Mouse (Mus musculus) adrenal gland, postnatal 25 days (tissue): ENCODE results near the gene Muc1. TPM values are rescaled to one million over a fixed set of nuclear protein-coding genes. Genes with fewer than 3 reads are reported as not detected.

Experiments
- DNase-seq: peaks from one replicate; pipeline ENCODE4 v3.0.0; 2021; ENCODE audit warnings: mixed read lengths
- long read RNA-seq: library from polyadenylated mRNA; stranded (forward); transcript quantifications from one replicate; pipeline ENCODE4 v2.0.0, GENCODE M21; 2021
- total RNA-seq: library from RNA; stranded (reverse); gene quantifications from 2 replicates; pipeline ENCODE4 v1.2.3, GENCODE M21; 2021

Gene Muc1
- not detected in 2 replicates for total RNA-seq
- long read RNA-seq, result 0 reads

GRCm38 (mm10) chr3:89228836-89229235, at the start of gene Muc1:
Muc1 (plus strand) TSS chr3:89229057.
- no peak for DNase-seq

DNA sequence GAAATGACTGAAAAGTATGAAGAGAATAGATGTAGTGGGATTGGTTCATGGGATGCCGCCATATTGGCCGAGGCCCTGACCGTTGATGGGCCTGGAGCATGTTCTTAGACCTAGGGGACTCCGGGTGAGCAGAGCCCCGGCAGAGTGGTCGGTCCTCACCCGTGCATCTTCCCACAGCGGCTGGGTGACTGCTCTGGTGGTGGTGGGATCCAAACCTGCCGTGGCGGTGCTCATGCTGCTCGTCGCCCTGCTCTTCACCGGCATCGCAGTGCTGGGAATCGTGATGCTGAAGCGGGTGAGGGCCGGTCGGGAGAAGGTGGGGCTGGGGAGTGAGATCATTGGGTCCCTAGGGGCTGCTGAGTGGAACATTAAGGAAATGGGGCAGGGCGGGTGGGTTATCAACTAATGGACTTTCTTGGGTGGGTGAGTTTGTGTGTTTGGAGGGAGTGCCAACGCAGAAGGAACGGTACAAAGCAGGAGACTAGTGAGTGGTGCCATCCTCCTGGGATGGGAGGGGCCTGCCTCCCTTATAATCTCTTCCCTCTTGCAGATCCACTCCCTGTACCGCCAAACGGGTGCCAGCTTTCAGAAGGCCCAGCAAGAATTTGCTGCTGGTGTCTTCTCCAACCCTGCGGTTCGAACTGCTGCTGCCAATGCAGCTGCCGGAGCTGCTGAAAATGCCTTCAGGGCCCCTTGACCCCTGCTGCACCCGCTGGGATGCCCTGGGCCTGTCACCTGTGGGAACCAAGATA, 46.9 kb upstream of the Muc1 start:
- no peak for DNase-seq

- no peak for DNase-seq
These were observed 46.3 kb upstream of the Muc1 start for GRCm38 (mm10) chr3:89182531-89183057.

- DNase-seq, result peak; percentile 83
These were observed 45.5 kb upstream of the Muc1 start, which contains the start of gene Fam189b for GRCm38 (mm10) chr3:89183058-89183958. Fam189b (plus strand) TSS chr3:89183143.

DNA sequence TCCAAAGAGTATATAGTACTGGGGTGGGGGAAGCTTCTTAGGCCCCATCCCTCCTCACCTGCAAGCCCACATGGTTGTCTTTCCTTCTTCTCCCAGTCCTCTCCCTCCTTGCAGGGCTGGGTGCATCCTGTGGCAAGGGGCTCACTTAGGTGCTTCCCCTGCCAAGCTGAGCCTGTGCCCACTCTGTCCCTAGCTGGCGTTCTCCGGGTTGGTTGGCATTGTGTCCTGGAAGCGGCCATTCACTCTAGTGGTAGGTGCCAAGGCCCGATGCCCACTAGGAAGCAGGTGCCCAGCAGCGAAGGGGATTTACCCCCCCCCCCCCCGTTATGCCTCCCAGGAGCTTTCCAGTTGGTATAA, 44.9 kb upstream of the Muc1 start:
- no peak for DNase-seq

DNA sequence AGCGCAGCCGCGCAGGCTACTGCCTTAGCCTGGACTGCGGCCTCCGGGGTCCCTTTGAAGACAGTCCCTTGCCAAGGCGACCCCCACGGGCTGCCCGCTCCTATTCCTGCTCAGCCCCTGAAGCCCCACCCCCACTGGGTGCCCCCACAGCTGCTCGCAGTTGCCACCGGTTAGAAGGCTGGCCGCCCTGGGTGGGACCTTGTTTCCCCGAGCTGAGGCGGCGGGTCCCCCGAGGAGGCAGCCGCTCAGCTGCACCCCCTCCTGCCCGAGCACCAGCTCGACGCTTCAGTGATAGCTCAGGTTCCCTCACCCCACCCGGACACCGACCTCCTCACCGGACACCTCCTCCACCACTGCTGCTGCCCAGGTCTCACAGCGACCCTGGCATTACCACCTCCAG, 41.7 kb upstream of the Muc1 start:
- DNase-seq, result no peak

- DNase-seq, result no peak
These were observed 41.0 kb upstream of the Muc1 start for GRCm38 (mm10) chr3:89187690-89188477.

- DNase-seq, result no peak
These were observed 40.4 kb upstream of the Muc1 start for GRCm38 (mm10) chr3:89188478-89188875.

DNA sequence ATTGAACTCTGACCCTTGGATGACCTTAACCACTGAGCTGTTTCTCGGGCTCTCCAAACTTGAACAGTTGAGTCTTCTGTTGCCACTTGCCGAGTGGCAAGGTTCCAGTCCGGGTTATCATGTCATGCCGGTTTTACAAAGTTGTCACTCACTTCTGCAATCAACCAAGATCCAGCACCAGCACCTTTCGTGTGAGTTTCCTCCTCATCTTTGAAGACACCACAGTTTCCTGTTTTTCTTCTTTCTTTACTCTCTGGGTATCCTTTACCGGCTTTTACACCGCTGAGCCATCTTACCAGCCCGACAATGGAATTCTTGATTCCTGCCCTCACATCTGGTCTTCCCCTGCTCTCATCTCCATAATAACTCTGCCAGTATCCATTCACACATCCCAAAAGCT, 38.4 kb upstream of the Muc1 start:
- DNase-seq, result no peak

DNA sequence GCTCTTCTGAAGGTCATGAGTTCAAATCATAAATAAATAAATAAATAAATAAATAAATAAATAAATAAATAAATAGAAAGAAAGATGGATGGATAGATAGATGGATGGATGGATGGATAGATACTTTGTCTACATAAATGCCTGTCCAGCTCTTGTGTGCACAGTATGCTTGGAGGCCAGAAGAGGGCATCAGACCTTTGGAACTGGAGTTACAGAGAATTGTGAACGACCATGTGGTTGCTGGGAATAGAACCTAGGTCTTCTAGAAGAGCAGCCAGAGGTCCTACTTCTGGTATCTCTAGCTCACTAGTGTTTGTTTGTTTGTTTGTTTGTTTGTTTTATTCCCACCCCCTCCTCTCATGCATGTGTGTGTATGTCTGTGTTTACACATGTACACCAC, 35.5 kb upstream of the Muc1 start:
- no peak for DNase-seq

DNA sequence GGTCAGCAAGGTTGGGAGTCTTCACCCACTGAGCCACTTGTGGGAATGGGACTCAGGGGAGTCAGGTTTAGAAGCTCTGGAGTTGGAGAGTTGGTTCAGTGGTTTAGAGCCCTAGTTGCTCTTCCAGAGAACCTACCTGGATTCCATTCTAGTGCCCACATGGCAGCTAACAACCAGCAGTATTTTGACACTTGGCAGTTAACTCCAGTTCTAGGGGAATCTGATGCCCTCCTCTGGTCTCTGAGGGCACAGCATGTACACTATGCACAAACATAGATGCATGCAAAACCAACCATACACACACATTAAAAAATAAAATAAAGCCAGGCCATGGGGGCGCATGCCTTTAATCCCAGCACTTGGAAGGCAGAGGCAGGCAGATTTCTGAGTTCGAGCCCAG, 35.0 kb upstream of the Muc1 start:
- DNase-seq, result no peak

GRCm38 (mm10) chr3:89195979-89196877, 32.6 kb upstream of the Muc1 start:
- DNase-seq, result peak; percentile 91

DNA sequence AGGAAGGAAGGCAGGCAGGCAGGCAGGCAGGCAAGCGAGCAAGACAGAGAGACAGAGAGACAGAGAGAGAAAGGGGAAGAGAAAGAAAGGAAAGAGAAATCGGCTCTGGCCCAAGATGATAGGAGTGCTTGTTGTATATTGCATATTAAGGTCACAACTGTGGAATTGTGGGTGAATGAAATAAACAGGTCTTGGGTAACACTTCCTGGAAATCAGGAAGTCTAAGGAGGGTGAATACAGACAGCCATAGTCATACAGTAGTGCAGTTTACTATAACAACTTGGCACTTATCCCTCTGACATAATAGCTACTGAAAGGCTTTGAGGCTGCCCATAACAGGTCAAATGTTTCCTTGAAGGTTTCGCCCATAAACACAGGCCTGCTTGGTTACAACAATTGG, 29.0 kb upstream of the Muc1 start:
- no peak for DNase-seq

DNA sequence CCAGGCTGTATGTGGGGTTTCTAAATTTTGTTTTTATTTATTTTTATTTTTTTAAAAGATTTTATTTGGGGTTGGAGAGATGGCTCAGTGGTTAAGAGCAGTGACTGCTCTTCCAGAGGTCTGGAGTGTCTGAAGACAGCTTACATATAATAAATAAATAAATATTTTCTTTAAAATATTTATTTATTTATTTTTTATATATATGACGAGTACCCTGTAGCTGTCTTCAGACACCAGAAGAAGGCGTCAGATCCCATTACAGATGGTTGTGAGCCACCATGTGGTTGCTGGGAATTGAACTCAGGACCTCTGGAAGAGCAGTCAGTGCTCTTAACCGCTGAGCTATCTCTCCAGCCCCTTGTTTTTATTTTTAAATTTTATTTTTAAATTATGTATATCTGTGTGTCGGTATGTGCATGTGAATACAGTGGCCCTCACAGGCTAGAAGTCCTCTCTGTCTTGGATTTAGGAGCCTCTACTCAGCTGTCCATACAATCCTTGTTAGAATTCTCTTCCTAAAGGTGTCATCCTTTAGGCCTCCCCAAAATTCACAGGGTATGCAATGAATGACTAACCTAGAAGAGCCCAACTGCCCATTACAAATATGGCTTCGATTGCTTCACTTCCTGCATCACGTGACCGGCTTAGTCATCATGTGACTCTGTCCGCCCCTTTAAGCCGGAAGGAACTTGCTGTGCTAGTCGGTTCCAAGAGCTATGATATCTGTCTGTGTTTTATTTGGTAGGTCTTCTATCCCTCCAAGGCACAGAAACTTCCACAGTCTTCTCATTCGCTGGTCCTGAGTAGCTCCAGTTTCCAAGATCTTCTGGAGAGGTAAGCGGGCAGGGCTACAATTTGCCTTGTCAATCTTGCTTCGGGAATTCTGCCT, 26.4 kb upstream of the Muc1 start, which contains the start of gene Gba:
Gba (plus strand) TSS at position 676 of the 889 bp plus-strand sequence.
- DNase-seq, result peak; percentile 82

DNA sequence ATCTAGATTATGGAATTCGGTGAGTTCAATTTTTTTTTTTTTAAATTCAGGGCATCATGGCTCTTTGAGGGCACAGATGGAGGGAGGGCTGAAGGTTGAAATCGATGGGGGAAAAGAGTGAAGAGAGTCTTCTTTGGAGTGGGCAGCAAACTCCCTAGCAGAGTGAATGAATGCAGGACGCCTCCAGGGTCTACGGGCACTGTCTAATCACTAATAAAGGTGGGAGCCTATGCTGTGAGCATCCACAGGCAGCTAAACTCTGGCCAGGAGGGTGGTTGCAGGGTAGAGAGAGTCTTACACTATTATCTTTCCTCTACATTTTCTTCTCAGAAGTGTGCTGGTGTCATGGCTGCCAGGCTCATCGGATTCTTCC, 25.7 kb upstream of the Muc1 start:
- no peak for DNase-seq

DNA sequence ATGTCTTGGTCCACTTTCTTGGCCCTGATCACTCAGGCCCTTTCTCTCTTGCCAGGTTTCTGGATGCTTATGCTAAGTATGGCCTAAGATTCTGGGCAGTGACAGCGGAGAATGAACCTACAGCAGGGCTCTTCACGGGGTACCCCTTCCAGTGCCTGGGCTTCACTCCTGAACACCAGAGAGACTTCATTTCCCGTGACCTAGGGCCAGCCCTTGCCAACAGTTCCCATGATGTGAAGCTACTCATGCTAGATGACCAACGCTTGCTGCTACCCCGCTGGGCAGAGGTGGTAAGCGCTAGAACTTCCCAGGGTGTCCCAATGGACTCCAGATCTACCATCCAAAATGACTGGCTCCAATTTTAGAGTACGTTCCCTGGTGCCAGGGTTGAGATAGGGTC, 22.8 kb upstream of the Muc1 start:
- no peak for DNase-seq

GRCm38 (mm10) chr3:89206695-89207094, 22.2 kb upstream of the Muc1 start:
- DNase-seq, result no peak

DNA sequence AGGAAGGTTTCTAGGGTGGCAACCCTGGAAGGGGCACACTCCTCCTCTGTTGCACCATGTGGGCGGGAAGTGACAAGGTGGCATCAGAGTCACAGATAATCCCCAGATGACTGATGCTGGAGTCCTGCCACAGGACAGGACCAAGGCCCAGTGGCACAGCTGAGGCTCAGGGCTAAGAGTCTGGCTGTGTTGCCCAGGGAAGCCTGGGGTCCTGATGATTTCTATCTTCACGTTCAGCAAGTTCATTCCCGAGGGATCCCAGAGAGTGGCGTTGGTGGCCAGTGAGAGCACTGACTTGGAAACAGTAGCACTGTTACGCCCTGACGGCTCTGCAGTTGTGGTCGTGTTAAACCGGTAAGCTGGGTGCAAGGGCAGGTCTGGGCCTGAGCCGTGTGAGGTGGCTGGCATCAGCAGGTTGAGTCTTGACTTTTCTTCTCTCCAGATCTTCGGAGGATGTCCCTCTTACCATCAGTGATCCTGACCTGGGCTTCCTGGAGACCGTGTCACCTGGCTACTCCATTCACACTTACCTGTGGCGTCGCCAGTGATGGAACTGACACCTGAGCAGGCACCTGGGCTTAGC, 20.7 kb upstream of the Muc1 start:
- DNase-seq, result no peak

DNA sequence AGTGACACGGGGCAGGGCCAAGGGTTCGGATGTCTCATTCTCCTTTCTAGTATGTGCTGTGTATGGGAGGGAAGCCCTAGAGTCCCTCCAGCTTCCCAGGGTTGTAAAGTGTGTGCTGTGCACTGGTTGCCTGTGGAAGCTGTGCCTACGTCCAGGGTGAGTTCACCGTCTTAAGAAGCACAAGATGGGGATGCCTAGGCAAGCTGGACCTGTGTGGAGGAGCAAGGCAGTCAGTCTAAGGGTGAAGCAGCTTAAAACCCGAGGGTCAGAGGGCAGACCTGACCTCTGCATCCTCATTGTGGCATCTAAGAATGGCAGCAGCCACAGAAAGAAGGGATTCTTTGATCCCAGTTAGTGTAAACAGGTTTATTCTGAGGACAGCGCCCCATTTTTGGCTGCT, 20.1 kb upstream of the Muc1 start:
- no peak for DNase-seq

DNA sequence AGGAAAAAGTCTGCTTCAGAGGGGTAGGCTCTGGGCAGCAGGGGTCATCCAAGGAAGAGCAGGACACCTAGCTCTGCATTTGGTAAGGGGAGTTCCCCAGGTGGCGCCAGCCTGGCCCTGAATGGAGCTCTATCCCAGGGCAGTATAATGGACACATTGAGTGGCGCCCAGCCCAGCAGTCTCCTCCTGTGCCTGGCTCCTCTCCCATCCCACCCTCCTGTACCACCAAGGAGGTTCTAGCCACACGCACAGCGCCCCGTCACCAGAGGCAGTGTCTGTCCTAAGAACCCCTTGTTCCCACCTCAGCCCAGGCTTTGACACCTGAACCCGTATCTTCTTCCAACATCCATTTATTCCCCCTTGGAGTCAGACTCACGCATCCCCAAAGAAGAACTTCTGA, 19.1 kb upstream of the Muc1 start:
- DNase-seq, result no peak
